1 mouse cellular context compared by ENCODE assay signal in the genomic region with DNA sequence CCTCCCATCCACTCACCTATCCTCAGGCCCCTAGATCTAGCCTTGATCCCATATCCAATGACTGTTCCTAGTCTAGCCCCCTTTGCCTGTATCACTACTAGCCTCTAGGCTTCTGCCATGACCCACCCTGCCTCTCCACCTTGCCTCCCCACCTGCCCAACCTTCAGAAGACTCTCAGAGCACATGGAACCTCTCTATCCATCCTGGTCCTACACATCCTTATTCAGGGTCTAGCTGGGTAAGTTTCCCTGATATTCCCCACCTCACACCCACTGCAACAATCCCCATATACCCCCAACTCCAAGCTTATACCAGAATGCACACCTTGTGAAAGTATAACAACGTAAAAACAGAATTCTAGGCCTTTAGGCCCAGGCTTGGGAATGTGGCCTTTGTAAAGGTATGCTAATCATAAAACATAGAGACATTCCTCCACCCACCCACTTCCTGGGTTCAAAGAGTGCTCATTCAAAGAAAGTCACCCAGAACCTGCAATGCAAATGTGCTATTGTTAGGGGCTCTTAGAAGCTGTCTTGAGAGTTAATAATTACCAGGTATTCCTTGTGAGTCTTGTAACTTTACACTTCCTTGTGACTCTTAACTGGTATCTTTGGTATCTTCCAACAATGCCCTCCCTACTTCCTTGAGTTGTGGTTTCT. TPM values are rescaled to one million over a fixed set of nuclear protein-coding genes. Genes with fewer than 3 reads are reported as not detected.
"Had no signal": no experiment of that assay in that cellular context is flagged by ENCODE, and none has a peak within 500 bp of the region (broad histone marks: within the 10 kb centered on the region; RNA-seq: fewer than 3 reads in every experiment).

No protein-coding gene starts in this region.

RNA-seq across cellular contexts. Expression of gene Naip6, which starts 45.9 kb away (rescaled TPM):
- polyA plus RNA-seq: hindbrain, embryonic 11.5 days had no signal
